In the genomic region with DNA sequence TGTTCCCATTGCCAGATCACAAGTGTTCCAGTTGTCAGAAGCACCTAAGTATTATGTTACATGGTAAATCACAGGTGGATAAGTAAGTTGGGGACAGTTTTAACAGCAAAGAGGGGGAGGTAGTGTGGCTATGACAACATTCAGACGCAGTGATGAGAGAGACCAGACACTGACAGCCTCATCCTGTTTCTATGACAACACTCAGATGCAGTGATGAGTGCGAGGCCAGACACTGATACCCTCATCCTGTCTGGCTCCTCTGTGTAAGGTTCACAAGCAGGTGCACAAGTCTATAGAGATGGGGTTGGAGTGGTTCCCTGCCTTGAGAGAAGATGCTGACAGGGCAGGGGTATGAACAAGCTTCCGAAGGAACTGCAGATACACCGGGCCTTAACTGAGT, we compare ENCODE assay signal across 26 mouse cellular contexts.
"Had no signal": no experiment of that assay in that cellular context is flagged by ENCODE, and none has a peak within 500 bp of the region (broad histone marks: within the 10 kb centered on the region; RNA-seq: fewer than 3 reads in every experiment).

No protein-coding gene starts in this region.

- H3K36me3 ChIP-seq: intestine, embryonic 15.5 days had no signal

- H3K4me2 ChIP-seq: heart, embryonic 12.5 days; hindbrain, embryonic 12.5 days; hindbrain, embryonic 14.5 days; intestine, embryonic 15.5 days; kidney, embryonic 15.5 days; limb, embryonic 12.5 days; liver, embryonic 11.5 days; liver, embryonic 13.5 days had no signal

- H3K9ac ChIP-seq: heart, embryonic 12.5 days; hindbrain, embryonic 12.5 days; hindbrain, embryonic 14.5 days; intestine, embryonic 15.5 days; kidney, embryonic 15.5 days; limb, embryonic 12.5 days; liver, embryonic 13.5 days had no signal

- H3K4me1 ChIP-seq: hindbrain, embryonic 12.5 days; intestine, embryonic 15.5 days; kidney, embryonic 15.5 days; liver, embryonic 13.5 days had no signal

- DNase-seq: gastrocnemius, adult 2 months; gastrocnemius, postnatal 10 days; gastrocnemius, postnatal 25 days; heart, adult 18-20 months; heart, postnatal 10 days; heart, postnatal 4 days; kidney, adult 18-20 months; kidney, adult 8-10 months; kidney, postnatal 14 days; kidney, postnatal 36 days; liver; liver, embryonic 13.5 days had no signal

- H3K27me3 ChIP-seq: heart, embryonic 12.5 days; hindbrain, embryonic 12.5 days; intestine, embryonic 15.5 days; kidney, embryonic 15.5 days; limb, embryonic 12.5 days; liver, embryonic 13.5 days had no signal

- H3K4me3 ChIP-seq: gastrocnemius, adult 2 months; heart, embryonic 10.5 days; heart, embryonic 12.5 days; hindbrain, embryonic 10.5 days; hindbrain, embryonic 12.5 days; intestine, embryonic 15.5 days; kidney, embryonic 15.5 days; left cerebral cortex, adult 2 months; limb, embryonic 10.5 days; limb, embryonic 12.5 days; liver, embryonic 13.5 days had no signal

- ATAC-seq: hindbrain, embryonic 16.5 days; intestine, embryonic 15.5 days; intestine, postnatal 0 days had no signal

- H3K9me3 ChIP-seq: heart, embryonic 10.5 days; heart, embryonic 12.5 days; hindbrain, embryonic 10.5 days; hindbrain, embryonic 12.5 days; intestine, embryonic 15.5 days; kidney, embryonic 15.5 days; limb, embryonic 10.5 days; limb, embryonic 12.5 days; liver, embryonic 13.5 days had no signal

- H3K27ac ChIP-seq: heart, embryonic 10.5 days; hindbrain, embryonic 10.5 days; hindbrain, embryonic 12.5 days; hindbrain, embryonic 14.5 days; intestine, embryonic 15.5 days; kidney, embryonic 15.5 days; kidney, postnatal 0 days; left cerebral cortex, adult 2 months; limb, embryonic 10.5 days; limb, embryonic 12.5 days; liver, embryonic 13.5 days had no signal
